Mouse (Mus musculus): ENCODE data around the gene Kyat1.
A peak's percentile ranks its signal among the peaks of the same experiment; 100 is the strongest.

Gene Kyat1

DNA sequence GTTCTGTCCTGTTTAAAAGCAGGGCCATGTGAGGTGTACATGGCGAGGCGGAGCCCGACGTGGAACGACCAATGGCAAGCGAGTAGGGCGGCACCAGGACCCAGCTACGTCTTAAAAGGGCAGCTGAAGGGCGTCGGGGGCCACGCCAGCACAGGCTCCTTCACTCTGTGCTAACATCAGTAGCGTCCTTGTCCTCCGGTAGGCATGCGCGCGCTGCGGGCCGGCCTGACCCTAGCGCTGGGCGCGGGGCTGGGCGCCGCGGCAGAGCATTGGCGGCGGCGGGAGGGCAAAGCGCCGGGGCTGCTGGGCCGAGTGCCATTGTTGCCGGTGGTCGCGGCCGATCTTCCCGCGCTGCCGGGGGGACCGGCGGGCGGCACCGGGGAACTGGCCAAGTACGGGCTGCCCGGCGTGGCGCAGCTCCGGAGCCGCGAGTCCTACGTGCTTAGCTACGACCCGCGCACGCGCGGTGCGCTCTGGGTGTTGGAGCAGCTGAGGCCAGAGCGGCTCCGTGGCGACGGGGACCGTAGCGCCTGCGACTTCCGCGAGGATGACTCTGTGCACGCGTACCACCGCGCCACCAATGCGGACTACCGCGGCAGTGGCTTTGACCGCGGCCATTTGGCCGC, 34.2 kb downstream of the Kyat1 start, which contains the start of gene Endog:
Gene Endog, plus strand, starts transcription at position 123 of the 626 bp plus-strand sequence.
- peak; percentile 91 to 94 for DNase-seq

DNA sequence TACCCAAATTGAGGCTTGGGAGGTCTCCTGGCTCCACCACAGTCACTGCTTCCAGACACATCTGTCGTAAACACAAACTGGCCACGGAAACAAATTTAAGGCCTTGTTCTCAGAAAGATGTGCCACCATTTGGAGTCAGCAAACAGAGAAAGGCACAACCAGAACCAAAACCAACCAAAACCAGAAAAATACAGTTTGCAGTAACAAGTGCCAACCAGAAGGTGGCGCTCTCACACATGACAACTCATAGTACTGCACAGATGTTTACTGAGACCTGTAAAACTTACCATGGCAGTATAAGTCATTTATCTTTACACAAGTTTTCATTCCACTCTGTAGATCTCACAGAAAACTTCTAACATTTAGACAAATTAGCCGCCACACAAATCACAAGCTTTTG, 39.0 kb downstream of the Kyat1 start:
- no peak for DNase-seq

DNA sequence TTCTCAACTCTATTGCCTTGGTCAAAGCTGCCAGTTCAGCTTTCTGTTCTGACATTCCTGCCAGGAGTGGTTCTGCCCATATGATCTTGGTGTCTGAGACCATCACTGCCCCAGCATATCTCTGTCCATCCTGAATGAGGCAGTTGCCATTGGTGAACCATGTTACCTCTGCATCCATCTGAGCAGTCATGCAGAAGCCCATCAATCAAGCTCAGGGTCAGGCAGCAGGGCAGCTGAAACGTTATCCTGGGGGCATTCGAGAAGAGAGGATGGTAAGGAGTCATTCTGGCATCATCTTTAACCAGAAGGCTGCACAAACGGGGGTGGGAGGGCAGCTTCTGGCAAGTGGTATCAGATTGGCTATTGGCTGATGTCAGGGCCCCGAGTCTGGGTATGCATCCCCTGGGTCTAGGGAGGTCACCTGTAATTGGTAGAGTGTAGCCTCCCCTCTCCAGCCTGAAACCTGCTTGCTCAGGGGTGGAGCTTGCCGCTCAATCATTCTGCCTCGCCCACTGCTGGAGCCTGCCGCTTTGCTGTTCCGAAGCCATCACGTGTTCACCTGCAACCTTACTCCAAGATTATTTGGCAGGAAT, 41.2 kb downstream of the Kyat1 start:
- DNase-seq = peak in 1 of 2 experiments; percentile 33

DNA sequence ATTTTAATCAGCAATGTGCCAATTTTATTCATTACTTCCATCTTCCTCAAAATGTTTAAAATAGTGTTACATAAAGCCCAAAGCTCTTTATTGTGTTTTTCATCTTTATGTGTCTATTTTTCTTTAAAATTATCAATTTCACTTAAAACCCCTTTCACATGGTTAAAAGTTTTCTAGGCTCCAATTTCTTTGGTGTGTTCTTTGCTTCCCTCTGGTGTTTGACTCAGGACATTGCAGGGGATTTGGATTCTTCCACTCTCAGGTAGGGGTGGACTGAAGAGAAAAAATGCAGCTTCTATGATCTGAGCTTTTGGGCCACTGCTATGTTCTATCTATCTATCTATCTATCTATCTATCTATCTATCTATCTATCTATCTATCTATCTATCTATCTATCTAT, 43.8 kb downstream of the Kyat1 start:
- peak; percentile 59 to 70 for DNase-seq

DNA sequence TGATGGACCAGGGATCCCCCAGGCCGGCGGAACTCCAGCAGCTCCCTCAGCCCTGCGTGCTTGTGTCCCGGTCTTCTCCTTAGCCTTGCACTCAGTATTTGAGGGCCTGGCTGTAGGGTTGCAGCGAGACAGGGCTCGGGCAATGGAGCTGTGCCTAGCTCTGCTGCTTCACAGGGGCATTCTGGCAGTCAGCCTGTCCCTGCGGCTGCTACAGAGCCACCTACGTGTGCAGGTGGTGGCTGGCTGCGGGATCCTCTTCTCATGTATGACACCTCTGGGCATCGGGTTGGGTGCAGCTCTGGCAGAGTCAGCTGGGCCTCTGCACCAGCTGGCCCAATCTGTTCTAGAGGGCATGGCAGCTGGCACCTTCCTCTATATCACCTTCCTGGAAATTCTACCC, 45.8 kb downstream of the Kyat1 start:
- peak in 1 of 2 experiments; percentile 19 for DNase-seq

DNA sequence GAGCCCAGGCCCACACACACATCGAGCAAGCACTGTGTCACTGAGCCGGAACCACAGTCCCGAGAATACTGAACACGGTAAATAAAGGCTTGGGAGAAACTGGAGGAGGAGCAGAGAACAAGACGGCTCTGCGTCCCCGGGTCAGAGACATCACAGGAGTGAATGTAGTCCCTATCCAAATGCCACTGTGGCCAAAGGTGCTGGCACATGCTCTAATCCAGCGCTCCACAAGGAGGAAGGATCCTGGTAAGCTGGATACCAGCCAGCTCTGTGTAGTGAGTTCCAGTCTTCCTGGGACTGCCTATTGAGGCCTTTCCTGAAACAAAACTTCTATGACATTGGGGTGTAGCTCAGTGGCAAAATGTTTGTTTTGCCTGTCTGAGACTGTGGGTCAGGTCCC, 53.0 kb downstream of the Kyat1 start:
- DNase-seq = peak in 1 of 2 experiments; percentile 19

DNA sequence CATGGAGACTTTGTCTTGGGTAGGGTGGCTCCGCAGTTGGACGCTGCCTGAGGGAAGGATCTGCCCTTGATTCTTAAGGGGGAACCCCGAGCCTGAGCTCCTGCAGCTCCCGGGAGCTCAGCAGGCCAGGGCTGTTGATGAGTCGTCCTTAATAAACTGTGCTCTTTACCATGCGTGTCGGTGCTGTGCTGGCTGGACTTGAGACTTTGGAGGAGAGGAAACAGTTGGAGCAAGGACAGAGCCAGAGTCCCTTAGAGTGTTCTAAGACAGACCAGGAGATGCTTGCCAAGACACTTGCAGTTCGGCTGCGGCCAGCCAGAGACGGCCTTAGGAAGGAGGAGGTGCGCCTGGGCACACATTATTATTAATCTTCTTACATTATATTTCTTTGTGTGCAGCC, 53.8 kb downstream of the Kyat1 start:
- no peak for DNase-seq

DNA sequence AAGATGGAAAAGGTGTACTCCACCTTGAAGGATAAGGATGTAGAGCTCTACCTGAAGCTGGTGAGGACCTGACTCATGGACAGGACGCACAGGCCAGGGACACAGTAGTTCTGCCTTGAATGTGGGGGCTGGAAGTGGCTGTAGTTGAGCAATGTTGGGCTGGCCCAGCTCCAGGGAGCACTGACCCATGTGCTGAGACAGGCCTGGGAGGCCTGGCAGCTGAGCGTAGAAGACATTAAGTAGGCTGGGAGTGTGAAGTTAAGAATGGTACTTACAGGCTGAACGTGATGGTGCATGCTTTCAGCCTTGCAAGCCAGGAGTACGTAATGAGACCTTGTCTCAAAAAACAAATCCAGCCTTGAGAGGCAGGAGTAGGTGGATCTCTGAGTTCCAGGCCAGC, 58.2 kb downstream of the Kyat1 start:
- DNase-seq = no peak

DNA sequence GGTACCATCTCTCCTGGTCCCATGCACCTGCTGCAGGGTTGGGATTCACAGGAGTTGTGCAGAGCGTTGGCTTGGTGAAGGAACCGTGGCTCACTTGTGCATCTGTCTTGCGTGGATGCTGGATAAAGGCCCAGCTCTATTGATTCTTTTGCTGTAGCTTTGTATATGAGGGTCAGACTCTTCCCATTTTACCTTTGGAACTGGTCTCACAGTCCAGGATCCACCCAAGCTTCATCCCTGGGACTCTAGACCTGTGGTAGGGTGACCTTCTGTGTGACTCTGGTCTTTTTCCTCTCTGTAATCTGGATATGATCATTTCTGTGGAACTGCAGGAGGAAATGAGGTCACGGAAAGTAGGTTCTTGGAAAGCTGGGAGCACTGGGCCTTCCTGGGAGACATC, 61.2 kb downstream of the Kyat1 start:
- no peak for DNase-seq

DNA sequence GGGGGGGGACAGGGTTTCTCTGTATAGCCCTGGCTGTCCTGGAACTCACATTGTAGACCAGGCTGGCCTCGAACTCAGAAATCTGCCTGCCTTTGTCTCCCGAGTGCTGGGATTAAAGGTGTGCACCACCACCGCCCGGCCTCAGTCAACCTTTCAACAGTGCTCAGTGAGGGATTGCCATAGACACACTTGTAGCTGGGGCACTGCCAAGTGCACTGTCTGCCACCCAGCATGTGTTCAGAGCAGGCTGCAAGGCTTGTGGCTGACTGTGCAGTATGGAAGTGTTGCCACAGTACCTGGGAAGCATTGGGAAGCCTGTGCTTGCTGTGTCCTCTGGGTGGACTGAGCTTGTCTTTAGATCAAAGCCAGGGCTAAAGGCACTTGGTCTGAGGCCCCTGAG, 65.6 kb downstream of the Kyat1 start:
- DNase-seq = peak in 1 of 2 experiments; percentile 65

DNA sequence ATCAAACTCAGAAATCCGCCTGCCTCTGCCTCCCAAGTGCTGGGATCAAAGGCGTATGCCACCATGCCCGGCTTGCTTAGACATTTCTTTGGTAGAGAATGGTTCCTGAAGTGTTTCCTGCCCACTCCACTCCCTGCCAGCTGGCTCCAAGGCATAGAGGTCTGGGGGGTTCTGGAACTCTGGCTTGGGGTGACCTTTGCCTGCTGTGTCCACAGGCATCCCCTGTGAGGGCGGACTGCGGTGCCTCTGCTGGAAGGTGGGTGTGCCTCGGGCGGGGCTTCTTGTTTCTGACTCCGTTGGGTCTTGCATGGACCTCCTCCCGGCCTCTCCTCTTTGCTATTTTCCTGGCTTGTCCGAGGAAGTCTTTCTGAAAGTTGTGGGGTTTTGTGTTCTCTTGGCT, 69.2 kb downstream of the Kyat1 start:
- DNase-seq = no peak
